Mouse (Mus musculus) small intestine, adult 2 months (tissue): ENCODE data around the gene Rbbp9.

Experiments
- CTCF ChIP-seq: fragments of 200-500 bp; IDR thresholded peaks from 2 replicates; pipeline ENCODE4 v1.5.1; 2012; ENCODE audit warnings: low read depth, mild to moderate bottlenecking, control low read depth, inconsistent platforms, low read length, moderate library complexity, mixed read lengths; ENCODE audit not compliant: insufficient replicate concordance, insufficient read length; ENCODE audit errors: extremely low read depth
- POLR2A ChIP-seq: fragments of 200-500 bp; IDR thresholded peaks from 2 replicates; pipeline ENCODE4 v1.6.1; 2012; ENCODE audit warnings: low read depth, mild to moderate bottlenecking, control low read depth, inconsistent platforms, low read length, moderate library complexity

- TF ChIP-seq POLR2A (no peak), CTCF (no peak)
These were observed 47.3 kb upstream of the Rbbp9 start for GRCm38 (mm10) chr2:144598006-144598405.
